Mouse (Mus musculus) bone marrow, adult 2 months (tissue): ENCODE data around the gene Wfikkn2.

Experiments used
- CTCF ChIP-seq: fragments of 200-500 bp; IDR thresholded peaks from 2 replicates; pipeline ENCODE4 v1.5.1; 2011; ENCODE audit warnings: low read length, control low read depth; ENCODE audit not compliant: control insufficient read depth, insufficient read depth
- POLR2A ChIP-seq: fragments of 200-500 bp; IDR thresholded peaks from 2 replicates; pipeline ENCODE4 v1.6.1; 2011; ENCODE audit warnings: low read depth, mild to moderate bottlenecking, control low read depth, low read length, borderline replicate concordance; ENCODE audit not compliant: control insufficient read depth

DNA sequence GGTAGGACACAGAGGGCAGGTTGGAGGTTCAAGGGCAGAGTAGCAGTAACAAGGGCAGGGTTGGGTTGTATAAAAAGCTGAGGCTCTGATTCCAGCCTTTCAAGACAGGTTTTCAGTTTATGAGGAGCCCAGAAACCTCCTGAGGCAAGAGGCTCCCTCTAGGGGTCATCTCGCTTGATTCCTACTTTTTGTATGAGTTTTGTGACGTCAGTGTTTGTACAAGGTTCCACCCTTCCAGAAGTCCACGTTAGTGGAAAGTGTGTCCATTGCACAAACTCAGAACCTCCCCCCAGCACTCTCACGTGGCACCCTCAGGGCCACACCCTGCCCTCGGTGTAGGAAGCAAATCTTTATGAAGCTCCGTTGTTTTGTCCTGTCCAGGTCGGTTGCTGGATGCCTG lies 19.8 kb downstream of the Wfikkn2 start:
- TF ChIP-seq POLR2A (no peak), CTCF (peak; percentile 32)
